Mouse (Mus musculus) thymus, adult 18-20 months (tissue): ENCODE data around the gene Hddc2.
A peak's percentile ranks its signal among the peaks of the same experiment; 100 is the strongest.

Experiments
- DNase-seq, 2 experiments: peaks; one replicate each; pipeline ENCODE4 v3.0.0; 2022; ENCODE audit warnings: mixed read lengths in 2 of 2

The Hddc2 gene

DNA sequence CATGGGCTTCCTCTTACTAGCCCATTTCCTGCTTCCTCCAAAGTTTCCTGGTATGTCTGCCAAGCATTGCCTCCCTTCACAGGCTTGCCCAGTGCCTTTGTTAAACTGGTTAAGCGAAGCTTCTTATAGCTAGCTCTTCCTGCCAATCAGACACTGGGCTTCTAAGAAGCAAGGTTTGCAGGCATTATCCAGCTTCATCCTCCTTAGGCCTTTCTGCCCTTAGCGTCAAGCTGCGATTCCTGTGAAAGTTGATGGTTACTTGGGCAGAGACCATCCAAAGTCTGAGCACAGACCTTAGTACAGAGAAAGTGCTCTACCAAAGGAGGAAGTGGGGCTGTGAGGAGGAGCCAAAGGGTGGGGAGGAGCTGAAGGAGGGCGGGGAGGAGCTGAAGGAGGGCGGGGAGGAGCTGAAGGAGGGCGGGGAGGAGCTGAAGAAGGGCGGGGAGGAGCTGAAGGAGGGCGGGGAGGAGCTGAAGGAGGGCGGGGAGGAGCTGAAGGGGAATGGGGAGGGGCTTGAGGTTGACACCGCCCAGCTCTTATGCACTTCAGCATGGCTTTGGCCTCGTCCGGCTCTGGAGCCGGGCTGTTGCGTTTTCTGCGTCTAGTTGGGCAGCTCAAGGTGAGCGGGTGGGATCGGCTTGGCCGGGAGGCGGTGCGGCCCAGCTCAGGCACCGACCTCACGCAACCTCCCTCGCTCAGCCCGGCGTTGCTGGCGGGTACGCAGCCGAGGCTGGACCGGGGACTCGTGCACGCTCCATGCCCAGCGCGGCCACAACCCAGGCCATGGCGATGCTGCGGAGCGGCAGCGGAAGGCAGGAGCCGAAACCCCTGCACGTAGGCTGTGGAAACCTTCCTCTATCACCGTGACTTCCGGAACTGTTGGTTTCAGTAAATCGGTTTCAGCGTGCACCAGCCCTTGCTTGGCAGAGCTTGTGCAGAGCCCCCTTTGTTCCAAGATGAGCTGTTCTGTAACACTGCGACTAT is at the start of gene Hddc2:
Gene Hddc2, plus strand, starts transcription at position 519 of the 984 bp plus-strand sequence.
- peak; percentile 57 to 65 for DNase-seq

- DNase-seq, result no peak
Observed at GRCm38 (mm10) chr10:31272738-31273137, 40.4 kb upstream of the Hddc2 start.

DNA sequence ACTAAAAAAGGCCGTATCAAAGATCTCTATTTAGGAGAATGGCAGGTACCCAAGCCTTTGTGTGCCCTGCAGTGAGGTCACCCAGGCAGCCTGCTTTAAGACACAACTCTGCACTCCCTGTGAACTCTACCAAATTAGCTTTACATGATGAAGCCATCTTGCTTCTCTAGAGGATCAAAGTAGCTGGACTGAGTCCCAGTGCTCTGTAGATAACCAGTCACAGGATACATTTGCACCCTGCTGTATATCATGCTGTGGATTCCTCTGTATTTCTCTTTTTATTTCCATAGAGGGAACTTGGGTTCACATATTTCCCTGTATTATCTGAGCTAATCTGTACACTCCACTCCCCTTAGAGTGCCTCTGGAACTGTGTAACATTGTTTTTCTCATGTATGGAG is 40.0 kb upstream of the Hddc2 start:
- no peak for DNase-seq

GRCm38 (mm10) chr10:31287787-31288186 is 25.4 kb upstream of the Hddc2 start:
- DNase-seq, result no peak

GRCm38 (mm10) chr10:31288697-31289390 is 24.3 kb upstream of the Hddc2 start:
- no peak for DNase-seq

GRCm38 (mm10) chr10:31295705-31296104 is 17.5 kb upstream of the Hddc2 start:
- no peak for DNase-seq

- DNase-seq, result no peak
Observed at GRCm38 (mm10) chr10:31296458-31296857, 16.7 kb upstream of the Hddc2 start.

GRCm38 (mm10) chr10:31297106-31297505 is 16.1 kb upstream of the Hddc2 start:
- DNase-seq, result no peak

DNA sequence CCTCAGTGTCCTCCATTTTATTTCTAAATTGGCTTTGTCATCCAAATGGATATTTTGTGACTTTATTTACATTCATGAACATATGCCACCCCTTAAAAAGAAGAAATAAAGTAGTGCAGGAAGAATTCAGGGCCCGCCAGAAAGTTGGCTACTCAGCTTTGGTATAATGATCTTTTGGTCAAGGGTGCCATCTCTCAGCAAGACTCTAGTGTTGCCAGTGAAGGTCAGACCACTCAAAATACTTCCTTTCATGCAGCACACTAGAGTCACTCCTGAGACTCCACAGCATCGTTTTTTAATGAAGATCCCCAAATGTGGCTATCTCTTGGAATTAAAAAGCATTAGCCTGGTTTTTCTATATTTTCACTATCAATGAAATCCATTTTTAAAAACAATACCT is 14.9 kb upstream of the Hddc2 start:
- DNase-seq, result no peak

DNA sequence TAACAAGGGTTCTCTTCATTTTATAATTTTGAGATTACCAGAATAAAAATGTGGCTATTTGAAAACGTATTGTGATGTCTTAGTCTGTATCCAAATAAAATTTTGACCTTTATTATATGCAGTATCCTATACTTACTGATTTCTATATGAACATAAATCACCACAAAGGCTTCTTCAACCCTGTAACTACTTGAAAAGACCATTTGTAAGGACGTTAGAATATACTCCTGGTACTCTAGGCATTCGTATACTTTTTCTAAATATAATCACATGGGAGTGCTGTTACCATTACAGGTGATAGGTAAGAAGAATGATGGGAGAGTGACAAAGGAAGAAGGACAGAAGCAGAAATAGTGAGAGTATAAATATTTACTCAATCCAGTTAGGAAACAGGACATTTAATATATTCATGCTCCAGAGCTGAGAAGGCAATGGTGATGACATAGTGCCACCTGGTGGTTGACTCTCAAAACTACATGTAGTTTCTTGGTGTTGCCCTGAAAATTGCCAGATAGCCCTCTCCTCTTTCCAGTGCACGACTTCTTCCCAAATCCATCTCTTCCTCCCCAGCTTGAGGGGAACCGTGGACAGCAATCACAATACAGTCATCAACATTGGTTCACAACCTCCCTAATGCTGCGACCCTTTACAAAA is 14.1 kb upstream of the Hddc2 start:
- DNase-seq, result no peak

- no peak for DNase-seq
Observed at GRCm38 (mm10) chr10:31300292-31300691, 12.9 kb upstream of the Hddc2 start.

GRCm38 (mm10) chr10:31303446-31303845 is 9.7 kb upstream of the Hddc2 start:
- no peak for DNase-seq

DNA sequence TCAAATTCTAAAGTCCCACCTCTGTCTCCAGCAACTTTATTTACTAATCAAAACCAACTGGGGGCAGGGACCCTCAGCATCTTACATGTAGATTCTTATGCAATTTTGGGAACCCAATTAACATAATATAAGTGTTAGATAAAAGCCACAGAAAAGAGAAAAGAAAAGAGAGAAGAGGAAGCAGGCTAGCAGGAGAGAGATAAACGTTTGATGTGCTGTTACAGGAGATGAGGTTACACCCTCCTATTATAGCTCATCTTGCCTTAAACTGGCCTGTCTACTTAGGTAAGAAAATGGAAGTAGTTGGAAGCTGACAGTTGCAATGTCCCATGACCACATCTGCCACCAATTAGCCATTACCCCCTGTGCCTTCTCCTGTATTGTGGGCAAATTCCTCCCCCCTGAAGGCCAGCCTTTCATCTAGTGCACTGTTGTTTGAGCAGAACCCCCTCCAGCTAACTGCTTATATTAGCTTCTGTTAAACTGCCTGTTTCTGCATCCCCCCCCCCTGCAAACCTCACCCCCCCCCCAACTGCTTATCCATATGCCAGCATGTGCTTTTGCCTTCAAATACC is 6.1 kb upstream of the Hddc2 start:
- DNase-seq, result no peak

DNA sequence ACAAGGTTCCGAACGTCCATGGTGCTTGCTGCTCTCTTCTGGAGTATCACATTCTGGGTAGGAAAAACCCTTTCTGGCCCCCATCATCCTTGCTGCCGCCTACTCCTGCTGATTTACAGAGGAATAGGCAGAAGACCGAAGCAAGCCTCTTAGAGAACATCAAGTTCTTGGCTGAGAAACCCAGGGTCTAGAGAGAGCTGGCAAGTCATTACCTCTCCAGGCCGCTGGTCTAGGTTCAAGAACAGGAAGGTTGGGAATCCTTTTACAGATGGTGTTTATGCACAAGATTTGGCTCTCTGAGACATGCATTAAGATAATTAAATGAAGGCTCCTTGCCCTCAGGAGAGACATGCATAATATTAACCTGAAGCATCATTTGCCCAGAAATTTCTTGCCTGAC is 5.3 kb downstream of the Hddc2 start:
- DNase-seq, result no peak

DNA sequence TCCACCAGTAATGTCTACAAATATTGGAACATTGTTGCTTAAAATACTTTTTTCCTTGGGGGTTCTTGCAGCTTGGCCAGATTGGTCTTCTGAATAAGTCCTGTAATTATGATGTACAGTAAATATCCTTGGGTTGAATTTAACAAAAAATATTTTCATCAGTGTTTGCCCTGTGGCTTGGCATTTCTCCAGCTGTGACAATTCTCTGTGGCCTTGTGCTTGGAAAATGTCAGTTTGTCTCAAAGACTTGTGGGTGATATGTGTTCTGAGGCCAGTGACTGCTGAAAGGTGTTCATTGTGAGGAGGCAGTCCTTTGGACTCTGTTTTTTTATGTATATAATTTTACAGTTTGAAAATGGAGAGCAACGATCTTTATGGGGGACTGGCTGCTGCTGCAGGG is 16.3 kb downstream of the Hddc2 start:
- DNase-seq, result no peak

DNA sequence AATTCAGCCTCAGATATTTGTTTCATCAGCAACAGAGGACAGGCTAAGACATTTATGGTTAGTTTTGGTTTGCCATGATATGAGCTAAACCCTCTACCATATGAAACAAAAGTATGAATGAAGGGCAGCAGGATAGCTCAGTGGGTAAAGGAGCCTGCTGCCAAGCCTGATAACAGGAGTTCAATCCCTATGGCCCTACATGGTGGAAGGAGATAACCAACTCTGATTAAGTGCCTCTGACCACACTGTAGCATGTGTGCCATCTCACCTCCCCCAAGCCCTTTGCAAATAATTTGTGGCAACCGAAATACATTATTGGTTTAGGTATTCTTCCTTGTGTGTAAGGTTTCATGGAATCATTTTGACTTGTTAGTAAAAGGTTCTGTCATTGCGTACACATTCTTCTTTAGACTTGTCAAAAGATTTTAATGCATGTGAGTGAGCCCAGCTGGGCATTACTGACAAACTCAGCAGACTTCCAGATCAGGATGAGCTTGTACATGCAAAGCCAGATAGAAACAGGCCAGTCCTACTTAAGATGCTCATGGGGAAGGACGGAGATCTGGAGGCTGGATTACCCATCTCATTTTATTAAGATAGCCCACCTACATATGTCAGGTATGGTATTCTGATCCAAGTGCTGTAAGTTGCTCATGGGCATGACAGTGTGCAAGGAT is 17.2 kb downstream of the Hddc2 start:
- DNase-seq, result no peak

DNA sequence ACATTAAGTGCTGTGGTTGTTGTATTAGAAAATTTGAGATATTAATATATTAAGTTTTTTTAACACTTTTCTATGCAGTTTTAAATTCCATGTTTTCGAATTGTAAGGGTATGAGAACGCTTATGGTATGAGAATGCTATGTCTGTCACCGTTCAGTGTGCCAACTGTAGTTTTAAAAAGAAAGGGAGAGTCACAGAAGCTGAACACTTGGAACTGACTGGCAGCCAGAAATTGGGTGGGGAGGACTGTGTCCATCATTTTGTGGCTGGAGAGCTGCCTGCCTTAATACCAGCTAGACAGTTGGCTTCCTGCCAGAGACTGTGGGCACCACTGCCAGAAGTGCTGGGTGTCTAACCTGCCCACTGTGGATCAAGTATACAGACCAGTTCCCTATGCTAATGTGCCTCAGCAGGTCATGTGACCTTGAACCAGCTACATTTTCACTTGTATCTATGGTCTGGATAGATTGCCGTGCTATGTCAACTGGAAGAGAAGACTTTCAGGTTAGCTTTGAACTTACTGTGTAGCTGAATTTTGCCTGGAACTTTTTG is 18.1 kb downstream of the Hddc2 start:
- no peak for DNase-seq

DNA sequence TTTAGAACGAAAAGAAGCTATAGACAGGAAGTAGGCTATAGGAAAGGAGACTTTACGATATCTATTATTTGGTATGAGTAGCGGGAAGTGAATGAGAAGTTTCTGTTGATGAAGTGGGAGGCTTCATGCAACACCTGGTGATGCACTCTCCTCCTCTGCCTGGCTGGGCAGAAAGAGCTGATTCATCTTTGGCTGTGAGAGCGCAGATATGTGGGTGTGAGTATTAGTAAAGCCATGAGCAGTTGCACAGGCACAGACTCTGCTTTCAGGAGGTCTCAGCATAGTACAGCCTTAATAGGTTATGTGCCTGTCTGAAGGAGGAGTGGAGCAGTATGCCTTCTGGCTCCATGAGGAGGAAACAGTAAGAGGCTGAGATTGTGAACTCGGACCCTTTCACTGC is 23.2 kb downstream of the Hddc2 start:
- no peak for DNase-seq

GRCm38 (mm10) chr10:31346401-31346800 is 33.2 kb downstream of the Hddc2 start:
- no peak for DNase-seq

DNA sequence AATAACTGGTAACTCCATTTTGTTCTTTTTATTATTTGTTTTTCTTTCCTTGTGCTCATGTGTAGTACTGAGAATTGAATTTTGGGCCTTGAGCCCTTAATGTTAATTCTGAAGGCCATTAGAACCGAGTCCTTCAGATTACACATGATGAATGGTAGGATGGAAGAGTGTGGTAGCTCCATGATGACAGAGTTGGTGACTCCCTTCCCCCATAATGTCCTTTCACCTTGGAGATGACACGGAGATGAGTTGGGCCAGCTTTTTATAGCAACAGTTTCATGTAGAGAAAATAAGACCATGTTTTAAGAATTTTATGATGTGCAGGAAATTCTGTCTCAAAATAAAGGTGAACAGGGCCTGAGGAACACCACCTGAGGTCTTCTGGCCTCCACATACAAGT is 37.9 kb downstream of the Hddc2 start:
- no peak for DNase-seq

GRCm38 (mm10) chr10:31352845-31353427 is 39.8 kb downstream of the Hddc2 start:
- no peak for DNase-seq

DNA sequence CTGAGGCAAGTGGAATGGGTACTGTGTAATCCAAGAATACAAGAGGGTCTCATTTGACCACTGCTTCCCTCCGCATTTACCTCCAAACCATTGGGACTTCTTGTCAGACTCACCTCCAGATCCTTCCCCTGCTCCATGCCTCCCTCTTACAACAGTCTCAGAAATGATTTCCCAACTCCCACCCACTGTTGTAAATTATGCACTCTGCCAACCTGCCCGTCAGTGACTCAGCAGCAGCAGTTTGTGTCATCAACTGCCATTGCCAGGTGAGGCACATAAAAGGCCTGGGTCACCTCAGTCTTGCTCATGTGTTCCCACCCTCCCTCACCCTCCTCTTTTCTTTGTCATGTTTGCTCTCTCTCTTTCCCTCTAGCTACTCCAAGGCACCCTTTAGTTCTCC is 41.0 kb downstream of the Hddc2 start:
- no peak for DNase-seq
